Mouse (Mus musculus): ENCODE measurements around the gene Nfia. TPM values are rescaled to one million over a fixed set of nuclear protein-coding genes. Genes with fewer than 3 reads are reported as not detected.

Gene Nfia
- polyA plus RNA-seq, 1 experiment from 2014 or later = 26.6 TPM

GRCm38 (mm10) chr4:98047369-98047768 is 274.8 kb downstream of the Nfia start:
- H3K9ac ChIP-seq (ENCODE audit: low read depth, low read length) = no peak overlapping the region
- no peaks in the 10 kb centered on the region for H3K9me3 ChIP-seq (replicated peaks; ENCODE audit: control insufficient read depth, low read length, poor library complexity, severe bottlenecking)
- H3K27me3 ChIP-seq (ENCODE audit: control insufficient read depth, insufficient read depth, low read depth, low read length) = no peaks in the 10 kb centered on the region
- no peak overlapping the region for H3K27ac ChIP-seq (ENCODE audit: low read length)
- no peak overlapping the region for H3K4me3 ChIP-seq (ENCODE audit: low read depth, low read length)
- peaks cover 2% of the 10 kb centered on the region; the same call in 1 of the 2 replicates for H3K4me1 ChIP-seq (ENCODE audit: control insufficient read depth, insufficient read depth, low read length)
- ATAC-seq = no peak
- no peak overlapping the region for H3K4me2 ChIP-seq (ENCODE audit: low read length)
- no peaks in the 10 kb centered on the region for H3K36me3 ChIP-seq (ENCODE audit: control insufficient read depth, insufficient read depth, low read length)

GRCm38 (mm10) chr4:98049584-98049983 is 277.1 kb downstream of the Nfia start:
- H3K4me2 ChIP-seq (ENCODE audit: low read length) = no peak overlapping the region
- H3K4me1 ChIP-seq (ENCODE audit: control insufficient read depth, insufficient read depth, low read length) = peaks cover 2% of the 10 kb centered on the region; the same call in 1 of the 2 replicates
- no peaks in the 10 kb centered on the region for H3K9me3 ChIP-seq (replicated peaks; ENCODE audit: control insufficient read depth, low read length, poor library complexity, severe bottlenecking)
- no peak overlapping the region for H3K9ac ChIP-seq (ENCODE audit: low read depth, low read length)
- no peaks in the 10 kb centered on the region for H3K27me3 ChIP-seq (ENCODE audit: control insufficient read depth, insufficient read depth, low read depth, low read length)
- no peak for ATAC-seq
- H3K36me3 ChIP-seq (ENCODE audit: control insufficient read depth, insufficient read depth, low read length) = no peaks in the 10 kb centered on the region
- no peak overlapping the region for H3K27ac ChIP-seq (ENCODE audit: low read length)
- WGBS = 62% methylated on average over 7 of the region's 7 CpGs
- no peak overlapping the region for H3K4me3 ChIP-seq (ENCODE audit: low read depth, low read length)

- Histone ChIP-seq H3K4me3 (ENCODE audit: low read depth, low read length) (no peak overlapping the region), H3K4me1 (ENCODE audit: control insufficient read depth, insufficient read depth, low read length) (peaks cover 2% of the 10 kb centered on the region; the same call in 1 of the 2 replicates), H3K9ac (ENCODE audit: low read depth, low read length) (no peak overlapping the region), H3K4me2 (ENCODE audit: low read length) (no peak overlapping the region), H3K27ac (ENCODE audit: low read length) (no peak overlapping the region), H3K36me3 (ENCODE audit: control insufficient read depth, insufficient read depth, low read length) (no peaks in the 10 kb centered on the region), H3K27me3 (ENCODE audit: control insufficient read depth, insufficient read depth, low read depth, low read length) (no peaks in the 10 kb centered on the region), H3K9me3 (replicated peaks; ENCODE audit: control insufficient read depth, low read length, poor library complexity, severe bottlenecking) (no peaks in the 10 kb centered on the region)
- 64% methylated on average over 8 of the region's 8 CpGs for WGBS
- ATAC-seq = no peak
Measured at GRCm38 (mm10) chr4:98050003-98050620, 277.6 kb downstream of the Nfia start.

- no peaks in the 10 kb centered on the region for H3K9me3 ChIP-seq (replicated peaks; ENCODE audit: control insufficient read depth, low read length, poor library complexity, severe bottlenecking)
- H3K27ac ChIP-seq (ENCODE audit: low read length) = no peak overlapping the region
- H3K27me3 ChIP-seq (ENCODE audit: control insufficient read depth, insufficient read depth, low read depth, low read length) = no peaks in the 10 kb centered on the region
- peaks cover 2% of the 10 kb centered on the region; the same call in 1 of the 2 replicates for H3K4me1 ChIP-seq (ENCODE audit: control insufficient read depth, insufficient read depth, low read length)
- H3K9ac ChIP-seq (ENCODE audit: low read depth, low read length) = no peak overlapping the region
- no peak overlapping the region for H3K4me3 ChIP-seq (ENCODE audit: low read depth, low read length)
- H3K4me2 ChIP-seq (ENCODE audit: low read length) = no peak overlapping the region
- whole genome bisulfite sequencing = 51% methylated on average over 10 of the region's 10 CpGs
- ATAC-seq = no peak
- H3K36me3 ChIP-seq (ENCODE audit: control insufficient read depth, insufficient read depth, low read length) = no peaks in the 10 kb centered on the region
Measured at GRCm38 (mm10) chr4:98050781-98051180, 278.2 kb downstream of the Nfia start.

- no peaks in the 10 kb centered on the region for H3K9me3 ChIP-seq (replicated peaks; ENCODE audit: control insufficient read depth, low read length, poor library complexity, severe bottlenecking)
- WGBS = 66% methylated on average over 3 of the region's 3 CpGs
- H3K4me1 ChIP-seq (ENCODE audit: control insufficient read depth, insufficient read depth, low read length) = peaks cover 2% of the 10 kb centered on the region; the same call in 1 of the 2 replicates
- no peaks in the 10 kb centered on the region for H3K36me3 ChIP-seq (ENCODE audit: control insufficient read depth, insufficient read depth, low read length)
- no peak overlapping the region for H3K4me3 ChIP-seq (ENCODE audit: low read depth, low read length)
- H3K27ac ChIP-seq (ENCODE audit: low read length) = no peak overlapping the region
- H3K27me3 ChIP-seq (ENCODE audit: control insufficient read depth, insufficient read depth, low read depth, low read length) = no peaks in the 10 kb centered on the region
- H3K9ac ChIP-seq (ENCODE audit: low read depth, low read length) = no peak overlapping the region
- ATAC-seq = no peak
- H3K4me2 ChIP-seq (ENCODE audit: low read length) = no peak overlapping the region
Measured at GRCm38 (mm10) chr4:98051326-98051725, 278.8 kb downstream of the Nfia start.

GRCm38 (mm10) chr4:98055036-98055435 is 282.5 kb downstream of the Nfia start:
- Histone ChIP-seq H3K36me3 (ENCODE audit: control insufficient read depth, insufficient read depth, low read length) (no peaks in the 10 kb centered on the region), H3K27me3 (ENCODE audit: control insufficient read depth, insufficient read depth, low read depth, low read length) (no peaks in the 10 kb centered on the region), H3K27ac (ENCODE audit: low read length) (no peak overlapping the region), H3K4me1 (ENCODE audit: control insufficient read depth, insufficient read depth, low read length) (no peaks in the 10 kb centered on the region), H3K9me3 (replicated peaks; ENCODE audit: control insufficient read depth, low read length, poor library complexity, severe bottlenecking) (no peaks in the 10 kb centered on the region), H3K4me3 (ENCODE audit: low read depth, low read length) (no peak overlapping the region), H3K9ac (ENCODE audit: low read depth, low read length) (no peak overlapping the region), H3K4me2 (ENCODE audit: low read length) (no peak overlapping the region)
- 89% methylated on average over 4 of the region's 4 CpGs for WGBS
- no peak for ATAC-seq

- no peak overlapping the region for H3K4me3 ChIP-seq (ENCODE audit: low read depth, low read length)
- no peak overlapping the region for H3K4me2 ChIP-seq (ENCODE audit: low read length)
- H3K9me3 ChIP-seq (replicated peaks; ENCODE audit: control insufficient read depth, low read length, poor library complexity, severe bottlenecking) = no peaks in the 10 kb centered on the region
- no peaks in the 10 kb centered on the region for H3K4me1 ChIP-seq (ENCODE audit: control insufficient read depth, insufficient read depth, low read length)
- H3K36me3 ChIP-seq (ENCODE audit: control insufficient read depth, insufficient read depth, low read length) = no peaks in the 10 kb centered on the region
- no peak for ATAC-seq
- 93% methylated on average over 7 of the region's 7 CpGs for WGBS
- no peaks in the 10 kb centered on the region for H3K27me3 ChIP-seq (ENCODE audit: control insufficient read depth, insufficient read depth, low read depth, low read length)
- H3K9ac ChIP-seq (ENCODE audit: low read depth, low read length) = no peak overlapping the region
- H3K27ac ChIP-seq (ENCODE audit: low read length) = no peak overlapping the region
Measured at GRCm38 (mm10) chr4:98056396-98057020, 284.0 kb downstream of the Nfia start.

GRCm38 (mm10) chr4:98057246-98057645 is 284.7 kb downstream of the Nfia start:
- H3K36me3 ChIP-seq (ENCODE audit: control insufficient read depth, insufficient read depth, low read length) = no peaks in the 10 kb centered on the region
- WGBS = 83% methylated on average over 12 of the region's 12 CpGs
- H3K27me3 ChIP-seq (ENCODE audit: control insufficient read depth, insufficient read depth, low read depth, low read length) = no peaks in the 10 kb centered on the region
- H3K9me3 ChIP-seq (replicated peaks; ENCODE audit: control insufficient read depth, low read length, poor library complexity, severe bottlenecking) = no peaks in the 10 kb centered on the region
- no peak overlapping the region for H3K27ac ChIP-seq (ENCODE audit: low read length)
- no peaks in the 10 kb centered on the region for H3K4me1 ChIP-seq (ENCODE audit: control insufficient read depth, insufficient read depth, low read length)
- no peak overlapping the region for H3K4me2 ChIP-seq (ENCODE audit: low read length)
- no peak for ATAC-seq
- H3K9ac ChIP-seq (ENCODE audit: low read depth, low read length) = no peak overlapping the region
- H3K4me3 ChIP-seq (ENCODE audit: low read depth, low read length) = no peak overlapping the region

GRCm38 (mm10) chr4:98057721-98058120 is 285.2 kb downstream of the Nfia start:
- Histone ChIP-seq H3K27me3 (ENCODE audit: control insufficient read depth, insufficient read depth, low read depth, low read length) (no peaks in the 10 kb centered on the region), H3K9ac (ENCODE audit: low read depth, low read length) (no peak overlapping the region), H3K4me3 (ENCODE audit: low read depth, low read length) (no peak overlapping the region), H3K36me3 (ENCODE audit: control insufficient read depth, insufficient read depth, low read length) (no peaks in the 10 kb centered on the region), H3K9me3 (replicated peaks; ENCODE audit: control insufficient read depth, low read length, poor library complexity, severe bottlenecking) (no peaks in the 10 kb centered on the region), H3K4me2 (ENCODE audit: low read length) (no peak overlapping the region), H3K4me1 (ENCODE audit: control insufficient read depth, insufficient read depth, low read length) (no peaks in the 10 kb centered on the region), H3K27ac (ENCODE audit: low read length) (no peak overlapping the region)
- WGBS = 75% methylated on average over 4 of the region's 4 CpGs
- ATAC-seq = no peak

All from midbrain, embryonic 16.5 days (tissue).